Mouse (Mus musculus): ENCODE results near the gene Ahrr.
A peak's percentile ranks its signal among the peaks of the same experiment; 100 is the strongest.

Gene Ahrr

DNA sequence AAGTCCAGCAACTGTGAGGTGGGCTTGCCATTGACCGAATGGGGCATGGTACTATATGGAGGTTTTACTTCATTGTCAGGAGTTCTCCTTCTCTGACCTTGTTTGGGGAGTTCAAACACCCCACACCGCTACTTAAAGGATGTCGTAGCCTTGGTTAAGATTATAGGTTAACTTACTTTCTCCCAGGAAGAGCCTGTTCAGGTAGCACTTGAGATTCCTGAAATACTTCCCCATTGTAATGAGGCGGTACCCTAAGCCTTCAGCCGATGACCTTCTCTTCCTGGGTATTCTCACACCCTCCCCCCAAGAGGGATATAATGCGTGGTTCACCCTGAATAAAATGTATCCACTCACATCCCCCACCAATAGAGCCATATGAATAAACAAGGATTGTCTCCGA lies 54.6 kb downstream of the Ahrr start:
- DNase-seq (ENCODE audit: low spot score) = no peak

DNA sequence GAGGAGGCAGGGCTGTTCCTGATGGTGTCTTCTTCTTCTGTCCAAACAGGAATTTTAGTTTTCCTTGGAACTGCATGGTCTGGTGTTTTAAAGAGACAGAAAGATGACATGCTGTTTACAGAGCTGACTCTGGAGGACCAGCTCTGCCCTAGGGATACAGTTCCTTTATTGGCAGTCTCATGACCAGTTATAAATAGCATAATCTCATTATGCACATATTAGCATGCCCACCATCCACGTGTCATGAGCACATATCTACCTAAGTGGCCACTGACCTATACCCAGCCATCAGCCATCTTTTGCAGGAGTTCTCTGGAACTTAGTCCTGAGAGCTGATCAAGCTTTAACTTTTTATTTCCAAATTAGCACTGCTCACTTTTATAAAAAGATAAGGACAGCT lies 71.5 kb downstream of the Ahrr start:
- DNase-seq (ENCODE audit: low spot score) = no peak

DNA sequence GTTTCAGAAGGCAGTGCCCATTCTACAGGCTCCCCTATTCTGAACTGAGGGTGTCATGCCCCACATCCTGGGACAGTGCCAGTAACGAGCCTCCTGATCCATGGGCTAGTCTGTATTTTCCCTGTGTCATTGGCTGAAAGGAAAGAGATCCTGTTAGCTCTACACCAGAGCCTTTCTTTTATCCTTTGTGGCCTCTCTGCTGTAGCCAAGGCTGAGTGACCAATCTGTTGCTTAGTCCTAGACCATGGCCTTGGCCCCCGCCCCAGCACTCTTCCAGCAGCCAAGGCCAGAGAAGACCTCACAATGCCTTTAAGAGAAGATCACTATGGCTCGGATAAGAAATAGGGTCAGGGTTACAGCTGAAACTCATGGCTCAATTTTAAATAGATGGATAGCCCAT lies 73.7 kb downstream of the Ahrr start:
- DNase-seq (ENCODE audit: low spot score) = no peak

DNA sequence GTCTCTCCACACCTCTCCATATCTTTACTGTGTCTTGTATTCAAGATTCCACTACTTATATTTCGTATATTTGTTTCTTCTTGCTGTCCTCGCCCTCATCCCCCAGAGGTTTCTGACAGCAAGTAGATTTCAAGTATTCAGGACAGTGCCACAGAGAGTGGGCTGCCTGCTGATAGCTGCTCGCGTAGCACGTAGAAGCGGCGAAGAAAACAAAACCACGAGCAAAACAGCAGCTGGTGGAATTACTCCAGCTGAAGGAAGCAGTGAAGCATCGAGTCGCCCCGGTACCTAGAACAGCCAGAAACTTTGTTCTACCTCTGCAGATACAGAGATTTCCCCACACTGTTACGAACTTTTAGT lies 83.2 kb downstream of the Ahrr start:
- DNase-seq (ENCODE audit: low spot score) = no peak

DNA sequence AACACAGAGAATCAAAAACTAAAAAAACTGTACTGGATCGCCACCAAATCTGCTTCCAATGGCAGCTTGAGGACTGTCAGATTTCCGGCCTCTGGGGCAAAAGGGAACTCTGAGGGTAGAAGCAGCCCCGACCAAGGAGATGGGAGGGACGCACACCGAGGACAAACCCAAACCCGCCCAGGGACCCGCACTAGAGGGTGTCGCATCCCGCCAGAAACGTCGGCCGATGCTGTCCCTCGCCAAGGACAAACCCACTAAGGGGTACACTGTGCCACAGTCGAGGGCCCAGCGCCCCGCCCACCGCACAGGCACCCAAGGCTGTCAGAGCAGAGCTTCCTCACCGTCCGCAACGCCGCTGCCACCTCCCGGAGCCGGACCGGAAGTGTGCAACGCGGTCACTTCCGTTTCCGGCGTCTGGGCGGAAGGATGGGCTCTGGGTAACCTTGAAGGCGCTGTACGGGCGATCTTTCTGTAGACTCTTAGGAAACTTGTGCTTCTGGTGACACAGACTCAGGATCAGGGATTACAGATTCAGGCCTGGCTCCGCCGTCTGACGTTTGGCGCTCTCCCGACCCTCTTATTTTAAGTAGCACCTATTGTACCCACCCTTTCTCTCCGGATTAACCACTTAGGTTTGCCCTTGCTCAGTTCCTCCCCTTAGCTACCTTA lies 83.7 kb downstream of the Ahrr start, which contains the start of gene Exoc3:
Gene Exoc3 (minus strand): TSS at position 416 of the 669 bp plus-strand sequence.
- DNase-seq (ENCODE audit: low spot score) = peak; percentile 93

DNA sequence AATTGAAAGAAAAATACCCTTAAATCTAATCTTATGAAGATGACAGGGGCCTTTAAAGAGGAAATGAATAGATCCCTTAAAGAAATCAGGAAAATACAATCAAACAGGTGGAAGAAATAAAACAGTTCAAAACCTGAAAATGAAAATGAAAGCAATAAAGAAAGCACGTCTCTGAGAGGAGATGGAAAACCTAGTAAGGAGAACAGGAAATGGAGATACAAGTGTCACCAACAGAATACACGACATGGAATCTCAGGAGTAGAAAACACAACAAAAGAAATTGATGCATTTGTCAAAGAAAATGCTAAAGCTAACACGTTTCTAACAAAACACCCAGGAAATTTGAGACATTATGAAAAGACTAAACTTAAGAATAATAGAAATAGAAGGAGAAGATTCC lies 95.7 kb downstream of the Ahrr start:
- DNase-seq (ENCODE audit: low spot score) = no peak

DNA sequence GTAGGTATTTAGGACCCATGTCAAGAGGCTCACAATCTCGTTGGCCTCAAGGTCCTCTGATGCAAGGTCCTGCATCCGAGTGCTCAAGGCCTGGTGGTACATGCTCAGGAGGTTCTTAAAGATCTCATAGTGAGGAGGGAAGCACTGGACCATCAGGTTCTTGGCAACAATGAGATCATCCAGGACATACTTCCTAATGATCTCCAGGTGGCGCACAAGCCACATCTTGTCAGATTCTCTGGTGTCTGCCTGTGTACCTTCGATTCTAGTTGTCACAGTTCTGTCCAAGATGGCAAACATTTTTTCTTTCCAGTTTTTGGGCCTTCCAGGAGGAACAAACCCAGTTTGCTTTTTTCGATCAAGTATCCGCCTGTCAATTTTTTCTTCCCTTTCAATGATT lies 99.5 kb downstream of the Ahrr start:
- DNase-seq (ENCODE audit: low spot score) = peak; percentile 40

DNA sequence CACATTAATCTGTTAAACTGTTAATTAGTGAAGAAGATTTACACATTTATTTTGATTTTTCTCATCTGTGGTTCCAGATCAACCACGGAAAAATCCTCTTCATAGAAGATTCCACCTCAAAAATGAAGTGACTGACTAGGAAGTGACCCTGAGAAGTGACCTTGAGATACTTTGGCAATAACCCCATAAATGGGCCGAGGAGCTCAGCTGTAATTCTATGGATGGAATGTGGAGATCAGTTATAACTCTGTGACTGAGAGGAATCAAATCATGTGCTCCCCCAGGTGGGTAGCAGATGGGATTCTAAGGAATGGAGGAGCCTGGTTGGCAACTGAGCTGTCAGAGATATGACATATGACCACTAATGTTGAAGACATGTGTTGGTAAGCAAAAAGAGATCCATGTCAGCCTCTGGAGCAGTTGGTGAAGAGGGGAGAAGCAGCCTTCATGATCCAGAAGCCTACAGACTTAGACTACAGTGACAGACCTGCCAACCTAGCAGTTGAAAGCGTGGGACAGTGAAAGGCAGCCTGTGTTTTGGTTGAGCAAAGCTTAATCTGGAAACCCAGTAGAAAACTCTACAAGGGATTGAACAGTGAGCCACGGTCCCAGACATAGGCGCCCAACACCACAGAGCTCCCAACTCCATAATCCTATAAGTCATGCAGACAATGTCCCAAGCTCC lies 109.0 kb downstream of the Ahrr start:
- DNase-seq (ENCODE audit: low spot score) = no peak

DNA sequence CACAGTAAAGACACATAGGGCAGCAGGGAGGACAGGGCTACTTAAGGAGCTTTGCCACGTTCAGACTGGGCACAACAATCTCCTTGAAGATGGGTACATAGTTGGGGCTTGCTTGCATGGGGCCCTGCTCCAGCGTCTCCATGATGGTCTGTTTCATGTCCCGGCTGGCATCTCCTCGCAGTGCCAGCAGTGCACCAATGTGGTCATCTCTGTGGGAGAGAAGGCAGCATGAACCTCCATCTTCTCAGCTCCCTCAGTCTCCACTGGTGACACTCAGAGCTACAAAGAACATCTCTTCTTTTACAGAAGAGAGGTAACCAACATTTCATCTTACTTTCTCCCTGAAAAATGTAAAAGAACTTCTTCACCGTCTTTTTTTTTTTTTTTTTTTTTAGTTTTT lies 120.1 kb downstream of the Ahrr start:
- no peak for DNase-seq (ENCODE audit: low spot score)

DNA sequence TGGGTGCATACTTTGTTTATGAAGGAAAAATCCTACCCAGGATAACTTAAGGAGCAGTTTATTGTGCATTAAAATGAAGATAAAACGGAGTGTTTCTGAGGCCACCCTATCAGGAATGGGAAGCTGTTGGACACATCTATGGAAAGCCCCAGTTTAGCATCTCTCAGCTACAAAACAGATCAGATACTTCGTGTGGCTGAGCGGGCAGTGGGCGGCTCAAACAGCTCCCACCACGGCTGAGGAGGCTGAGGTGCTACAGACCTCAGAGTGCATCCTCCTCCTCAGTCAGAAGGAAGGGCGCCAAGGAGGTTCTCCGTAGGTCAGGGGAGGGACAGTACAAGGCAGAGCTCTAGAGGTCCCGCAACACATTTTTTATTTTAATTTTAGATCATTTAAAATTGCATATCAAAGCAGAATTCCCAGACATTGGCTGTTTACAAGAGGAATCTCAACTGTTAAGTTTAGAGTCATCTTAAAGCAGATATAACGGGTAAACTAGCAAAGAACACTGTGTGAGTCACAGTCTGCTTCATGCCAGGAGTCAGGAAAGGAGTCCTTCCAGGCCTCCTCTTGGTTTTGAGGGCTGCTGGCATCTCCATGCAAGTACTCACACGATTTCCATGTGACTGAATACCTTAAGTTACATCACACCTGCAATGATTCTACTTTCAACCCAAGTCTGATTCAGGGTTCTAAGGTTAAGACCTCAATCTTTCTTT lies 122.5 kb downstream of the Ahrr start:
- no peak for DNase-seq (ENCODE audit: low spot score)

DNA sequence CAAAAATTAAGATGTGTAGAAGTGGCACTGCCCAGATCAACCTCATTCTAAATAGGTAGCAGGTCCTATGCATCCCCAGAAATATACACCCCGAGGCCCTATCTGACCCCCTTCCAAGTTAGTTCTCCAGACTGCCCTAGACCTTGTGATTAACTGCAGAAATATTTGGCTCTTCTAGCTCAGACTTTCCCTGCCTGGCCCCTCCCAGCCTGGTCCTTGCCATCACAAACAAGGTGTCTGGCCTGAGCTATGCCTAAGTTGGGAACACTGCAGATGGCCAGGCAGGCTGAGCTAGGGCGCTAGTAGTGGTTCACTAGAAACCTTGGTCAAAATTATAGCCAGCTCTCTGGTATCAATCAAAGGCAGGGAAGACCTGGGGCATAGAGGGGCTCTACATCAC lies 124.6 kb downstream of the Ahrr start:
- no peak for DNase-seq (ENCODE audit: low spot score)

DNA sequence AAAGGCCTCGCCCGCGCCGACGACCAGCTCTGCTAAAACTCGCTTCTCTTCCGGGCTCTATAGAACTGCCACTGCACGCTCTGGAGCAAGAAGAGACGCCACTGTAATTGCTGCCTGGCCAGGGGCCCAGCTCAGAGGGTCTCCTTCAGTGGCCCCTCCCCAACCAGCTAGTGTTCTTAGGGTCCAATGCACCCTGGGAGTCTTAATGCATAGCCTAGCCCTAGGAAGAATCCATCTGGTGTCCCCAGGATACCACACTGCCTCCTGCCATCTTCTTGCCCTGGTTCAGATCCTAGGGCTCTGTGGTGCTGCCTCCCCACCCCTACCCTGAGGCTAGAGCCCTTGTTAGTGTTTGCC lies 125.1 kb downstream of the Ahrr start:
- DNase-seq (ENCODE audit: low spot score) = no peak

DNA sequence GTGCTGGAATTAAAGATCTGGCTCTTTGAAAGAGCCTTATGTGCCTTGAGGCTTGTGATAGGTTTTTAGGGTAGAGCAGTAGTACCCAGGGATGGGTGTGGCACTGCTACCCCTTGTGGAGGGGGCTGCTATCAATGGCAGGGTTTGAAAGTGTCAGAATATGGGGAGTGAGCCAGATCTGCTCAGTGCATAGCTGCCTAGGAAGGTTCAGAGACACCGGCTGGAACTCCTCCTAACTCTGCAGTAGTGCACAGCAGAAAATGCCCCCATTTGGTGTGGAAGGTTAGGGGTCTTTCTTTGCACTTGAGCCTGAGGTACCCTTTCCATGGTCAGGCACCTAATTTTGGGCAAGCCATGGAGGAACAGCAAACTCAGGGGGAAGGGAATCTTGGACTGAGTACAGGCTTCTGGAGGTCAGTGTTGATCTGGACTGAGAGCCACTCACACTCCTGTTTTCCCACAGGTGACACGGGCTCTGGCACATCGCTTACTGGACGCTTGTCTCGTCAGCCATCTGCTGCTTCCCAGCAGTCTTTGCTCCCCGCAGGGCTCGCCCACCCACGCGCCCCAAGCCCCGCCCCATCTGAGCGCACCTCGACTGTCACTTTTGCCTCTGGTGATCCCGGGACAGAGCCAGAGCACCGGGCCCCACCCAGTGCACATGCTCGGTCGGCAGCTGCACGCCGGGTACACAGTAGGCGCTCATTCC lies 125.6 kb downstream of the Ahrr start:
- peak; percentile 54 for DNase-seq (ENCODE audit: low spot score)

All from embryo, embryonic 10.5 days (tissue).